Mouse (Mus musculus) lung, adult 2 months (tissue): ENCODE results near the gene Mthfd1l.

ENCODE experiments used
- CTCF ChIP-seq: fragments of 200-500 bp; IDR thresholded peaks from 2 replicates; pipeline ENCODE4 v1.5.1; 2011; ENCODE audit warnings: mild to moderate bottlenecking, low read length, control low read depth; ENCODE audit not compliant: insufficient read depth
- POLR2A ChIP-seq: fragments of 200-500 bp; IDR thresholded peaks from 2 replicates; pipeline ENCODE4 v1.6.1; 2011; ENCODE audit warnings: low read depth, mild to moderate bottlenecking, control low read depth, low read length, borderline replicate concordance; ENCODE audit errors: extremely low read depth

DNA sequence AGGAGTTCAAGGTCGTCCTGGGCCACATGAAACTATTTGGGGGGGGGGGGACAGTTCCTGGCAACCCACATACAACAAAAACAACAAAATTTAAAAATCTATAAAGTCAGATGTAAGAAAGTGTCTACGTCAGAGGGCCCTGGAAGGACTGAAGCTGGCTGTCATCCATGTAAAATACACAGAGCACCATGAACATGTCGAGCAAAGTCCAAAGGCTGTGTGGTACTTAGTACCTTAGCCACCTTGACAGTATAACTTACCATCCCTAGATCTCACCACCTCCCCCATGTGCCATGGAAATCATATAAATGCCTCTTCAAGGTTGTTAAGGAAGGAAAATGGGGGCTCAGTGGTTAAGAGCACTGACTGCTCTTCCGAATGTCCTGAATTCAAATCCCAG, 174.0 kb downstream of the Mthfd1l start:
- TF ChIP-seq CTCF (no peak), POLR2A (no peak)
